Mouse (Mus musculus) spleen, adult 2 months (tissue): Measurements from ENCODE around the gene Sdhc.
"Not testable (repeated sequence)": the region's sequence is repeated elsewhere in the genome, so short reads cannot be mapped to it uniquely, and the experiment has no call there.

Source experiments
- CTCF ChIP-seq: fragments of 200-500 bp; IDR thresholded peaks from 2 replicates; pipeline ENCODE4 v1.5.1; 2011; ENCODE audit warnings: mild to moderate bottlenecking, inconsistent platforms; ENCODE audit not compliant: insufficient read depth, insufficient read length, insufficient replicate concordance; ENCODE audit errors: extremely low read depth
- POLR2A ChIP-seq: fragments of 200-500 bp; IDR thresholded peaks from 2 replicates; pipeline ENCODE4 v1.6.1; 2011; ENCODE audit warnings: low read depth, low read length, inconsistent platforms

DNA sequence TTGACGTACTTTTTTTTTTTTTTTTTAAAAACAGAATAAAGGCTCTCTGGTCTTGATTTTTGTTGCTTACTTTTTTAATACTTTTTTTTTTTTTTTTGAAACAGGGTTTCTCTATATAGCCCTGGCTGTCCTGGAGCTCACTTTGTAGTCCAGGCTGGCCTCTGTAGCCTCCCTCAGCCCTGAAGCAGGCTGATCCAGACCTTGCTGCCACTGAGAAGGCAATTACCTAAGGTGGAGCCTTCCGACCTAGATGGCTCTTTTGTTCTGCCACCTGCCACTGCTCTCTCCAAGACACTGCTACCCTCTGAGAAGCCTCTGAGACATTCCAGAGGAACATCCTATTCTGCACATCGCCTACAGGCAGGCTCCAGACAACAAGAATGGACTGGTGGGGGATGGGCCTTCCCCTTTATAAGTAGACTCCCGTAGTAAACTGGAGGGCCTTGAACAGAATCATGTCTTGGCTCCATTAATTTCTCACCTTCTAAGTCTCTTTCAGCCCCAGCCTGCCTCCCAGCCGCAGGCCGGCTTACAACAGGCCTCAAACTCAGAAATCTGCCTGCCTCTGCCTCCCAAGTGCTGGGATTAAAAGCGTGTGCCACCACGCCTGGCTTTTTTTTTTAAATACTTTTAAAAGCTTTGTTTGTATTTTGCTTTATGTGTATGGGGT, 12.8 kb downstream of the Sdhc start:
- TF ChIP-seq CTCF, POLR2A: not testable (repeated sequence)
